Mouse (Mus musculus) adrenal gland, postnatal 10 days (tissue): ENCODE measurements around the gene Cacna1s. TPM values are rescaled to one million over a fixed set of nuclear protein-coding genes. Genes with fewer than 3 reads are reported as not detected.

Experiments used
- DNase-seq: peaks from one replicate; pipeline ENCODE4 v3.0.0; 2021; ENCODE audit warnings: mixed read lengths
- long read RNA-seq, 2 experiments: library from polyadenylated mRNA; stranded (forward); transcript quantifications; one replicate each; pipeline ENCODE4 v2.0.0; 2021
- total RNA-seq, 2 experiments: library from RNA; stranded (reverse); gene quantifications; 2 replicates each; pipeline ENCODE4 v1.2.3; 2021

Cacna1s gene
- 10 to 100 TPM in 1 of 2 experiments, 1 to 10 TPM in 1; 8.6 to 30.5 TPM for total RNA-seq
- long read RNA-seq, experiment 1, full-length matches to known transcripts = 2 of 5 reads
- long read RNA-seq, experiment 1, partial matches to known transcripts = 3 of 5 reads
- long read RNA-seq, experiment 1, other reads (novel, unspliced or antisense) = 0 of 5 reads
- long read RNA-seq, experiment 2, full-length matches to known transcripts = 3 of 4 reads
- long read RNA-seq, experiment 2, partial matches to known transcripts = 1 of 4 reads
- long read RNA-seq, experiment 2, other reads (novel, unspliced or antisense) = 0 of 4 reads

GRCm38 (mm10) chr1:136052547-136052946 is at the start of gene Cacna1s:
Cacna1s (plus strand) TSS chr1:136052750.
- DNase-seq = no peak

- no peak for DNase-seq
Observed at GRCm38 (mm10) chr1:136006292-136006748, 46.2 kb upstream of the Cacna1s start, which contains the start of gene Igfn1. Igfn1 (minus strand) TSS chr1:136006342.

- peak; percentile 88 for DNase-seq
Observed at GRCm38 (mm10) chr1:136007211-136008158, 45.1 kb upstream of the Cacna1s start, which contains the start of gene Tmem9. Tmem9 (plus strand) TSS chr1:136008150.

GRCm38 (mm10) chr1:136008159-136008533 is 44.4 kb upstream of the Cacna1s start:
- DNase-seq = no peak

- DNase-seq = no peak
Observed at GRCm38 (mm10) chr1:136010247-136010646, 42.3 kb upstream of the Cacna1s start.

GRCm38 (mm10) chr1:136013513-136013912 is 39.0 kb upstream of the Cacna1s start:
- DNase-seq = no peak

- no peak for DNase-seq
Observed at GRCm38 (mm10) chr1:136014796-136015502, 37.6 kb upstream of the Cacna1s start.

GRCm38 (mm10) chr1:136017307-136017706 is 35.2 kb upstream of the Cacna1s start:
- no peak for DNase-seq

- DNase-seq = peak; percentile 94
Observed at GRCm38 (mm10) chr1:136017907-136018313, 34.6 kb upstream of the Cacna1s start.

- peak; percentile 32 for DNase-seq
Observed at GRCm38 (mm10) chr1:136018390-136019189, 34.0 kb upstream of the Cacna1s start.

- DNase-seq = no peak
Observed at GRCm38 (mm10) chr1:136030201-136030600, 22.3 kb upstream of the Cacna1s start.

- DNase-seq = no peak
Observed at GRCm38 (mm10) chr1:136031697-136032096, 20.9 kb upstream of the Cacna1s start.

GRCm38 (mm10) chr1:136032961-136033360 is 19.6 kb upstream of the Cacna1s start:
- DNase-seq = no peak

- no peak for DNase-seq
Observed at GRCm38 (mm10) chr1:136038746-136039538, 13.6 kb upstream of the Cacna1s start.

- DNase-seq = no peak
Observed at GRCm38 (mm10) chr1:136040452-136040851, 12.1 kb upstream of the Cacna1s start.

GRCm38 (mm10) chr1:136040874-136041273 is 11.7 kb upstream of the Cacna1s start:
- DNase-seq = no peak

GRCm38 (mm10) chr1:136045774-136046173 is 6.8 kb upstream of the Cacna1s start:
- peak; percentile 64 for DNase-seq

- DNase-seq = peak; percentile 33
Observed at GRCm38 (mm10) chr1:136047432-136047831, 5.1 kb upstream of the Cacna1s start.

- DNase-seq = no peak
Observed at GRCm38 (mm10) chr1:136047894-136048293, 4.7 kb upstream of the Cacna1s start.

- peak; percentile 5 for DNase-seq
Observed at GRCm38 (mm10) chr1:136050312-136051012, 2.1 kb upstream of the Cacna1s start, which contains the start of gene Ascl5. Ascl5 (plus strand) TSS chr1:136050804.
